Mouse (Mus musculus): ENCODE results near the gene D16Ertd472e. TPM values are rescaled to one million over a fixed set of nuclear protein-coding genes. Genes with fewer than 3 reads are reported as not detected.
"Not testable (repeated sequence)": the region's sequence is repeated elsewhere in the genome, so short reads cannot be mapped to it uniquely, and the experiment has no call there.

D16Ertd472e gene
- polyA plus RNA-seq, 1 experiment from 2014 or later = 6.4 TPM

- Histone ChIP-seq H3K9ac (no peak overlapping the region), H3K27ac (replicated peaks) (no peak overlapping the region), H3K36me3 (no peaks in the 10 kb centered on the region), H3K4me1 (replicated peaks) (no peaks in the 10 kb centered on the region), H3K27me3 (no peaks in the 10 kb centered on the region), H3K4me3 (no peak overlapping the region), H3K9me3 (no peaks in the 10 kb centered on the region), H3K4me2 (no peak overlapping the region)
- 38% methylated on average over 6 of the region's 6 CpGs for WGBS
- ATAC-seq (ENCODE audit: low FRiP score, low read depth) = no peak
Measured at GRCm38 (mm10) chr16:78531957-78532605, 44.4 kb downstream of the D16Ertd472e start.

GRCm38 (mm10) chr16:78522974-78523373, 53.5 kb downstream of the D16Ertd472e start:
- Histone ChIP-seq H3K36me3 (no peaks in the 10 kb centered on the region), H3K4me1 (replicated peaks) (no peaks in the 10 kb centered on the region), H3K9me3 (no peaks in the 10 kb centered on the region), H3K4me3 (no peak overlapping the region), H3K27me3 (no peaks in the 10 kb centered on the region), H3K27ac (replicated peaks) (no peak overlapping the region), H3K4me2 (no peak overlapping the region), H3K9ac (no peak overlapping the region)
- no peak for ATAC-seq (ENCODE audit: low FRiP score, low read depth)
- WGBS = 96% methylated on average over 4 of the region's 4 CpGs

GRCm38 (mm10) chr16:78518697-78519096, 57.8 kb downstream of the D16Ertd472e start:
- H3K4me1 ChIP-seq (replicated peaks) = no peaks in the 10 kb centered on the region
- no peak overlapping the region for H3K27ac ChIP-seq (replicated peaks)
- H3K36me3 ChIP-seq = no peaks in the 10 kb centered on the region
- H3K4me3 ChIP-seq = no peak overlapping the region
- H3K4me2 ChIP-seq = no peak overlapping the region
- no peaks in the 10 kb centered on the region for H3K9me3 ChIP-seq
- no peak overlapping the region for H3K9ac ChIP-seq
- no peak for ATAC-seq (ENCODE audit: low FRiP score, low read depth)
- 82% methylated on average over 7 of the region's 7 CpGs for WGBS
- no peaks in the 10 kb centered on the region for H3K27me3 ChIP-seq

GRCm38 (mm10) chr16:78517171-78517570, 59.3 kb downstream of the D16Ertd472e start:
- H3K4me3 ChIP-seq = no peak overlapping the region
- ATAC-seq (ENCODE audit: low FRiP score, low read depth) = no peak
- no peak overlapping the region for H3K27ac ChIP-seq (replicated peaks)
- no peak overlapping the region for H3K9ac ChIP-seq
- no peaks in the 10 kb centered on the region for H3K9me3 ChIP-seq
- no peaks in the 10 kb centered on the region for H3K4me1 ChIP-seq (replicated peaks)
- H3K4me2 ChIP-seq = no peak overlapping the region
- no peaks in the 10 kb centered on the region for H3K36me3 ChIP-seq
- H3K27me3 ChIP-seq = no peaks in the 10 kb centered on the region
- WGBS = 95% methylated on average over 2 of the region's 2 CpGs

GRCm38 (mm10) chr16:78511526-78511925, 65.0 kb downstream of the D16Ertd472e start:
- Histone ChIP-seq H3K9ac (no peak overlapping the region), H3K4me2 (no peak overlapping the region), H3K4me3 (no peak overlapping the region), H3K27ac (replicated peaks) (no peak overlapping the region), H3K36me3 (no peaks in the 10 kb centered on the region), H3K9me3 (no peaks in the 10 kb centered on the region), H3K27me3 (no peaks in the 10 kb centered on the region), H3K4me1 (replicated peaks) (no peaks in the 10 kb centered on the region)
- 85% methylated on average over 8 of the region's 8 CpGs for WGBS
- ATAC-seq (ENCODE audit: low FRiP score, low read depth) = no peak

- Histone ChIP-seq H3K9me3 (no peaks in the 10 kb centered on the region), H3K9ac (no peak overlapping the region), H3K36me3 (no peaks in the 10 kb centered on the region), H3K4me3 (no peak overlapping the region), H3K27me3 (no peaks in the 10 kb centered on the region), H3K27ac (replicated peaks) (no peak overlapping the region), H3K4me1 (replicated peaks) (no peaks in the 10 kb centered on the region), H3K4me2 (no peak overlapping the region)
- 92% methylated on average over 9 of the region's 9 CpGs for WGBS
- no peak for ATAC-seq (ENCODE audit: low FRiP score, low read depth)
Measured at GRCm38 (mm10) chr16:78502492-78502891, 74.0 kb downstream of the D16Ertd472e start.

GRCm38 (mm10) chr16:78492696-78493095, 83.8 kb downstream of the D16Ertd472e start:
- not testable (repeated sequence) for H3K4me2 ChIP-seq; H3K9ac ChIP-seq; H3K27me3 ChIP-seq; ATAC-seq (ENCODE audit: low FRiP score, low read depth); H3K4me1 ChIP-seq (replicated peaks); H3K36me3 ChIP-seq; H3K4me3 ChIP-seq; H3K27ac ChIP-seq (replicated peaks); H3K9me3 ChIP-seq
- WGBS = 94% methylated on average over 12 of the region's 12 CpGs

- ATAC-seq (ENCODE audit: low FRiP score, low read depth) = no peak
- Histone ChIP-seq H3K4me1 (replicated peaks) (no peaks in the 10 kb centered on the region; the same call in 1 of the 2 replicates), H3K4me3 (no peak overlapping the region), H3K9ac (no peak overlapping the region), H3K27me3 (no peaks in the 10 kb centered on the region), H3K4me2 (peak overlapping the region; percentile 43; the same call in 1 of the 2 replicates), H3K36me3 (no peaks in the 10 kb centered on the region), H3K9me3 (no peaks in the 10 kb centered on the region), H3K27ac (replicated peaks) (no peak overlapping the region)
- WGBS = 52% methylated on average over 5 of the region's 5 CpGs
Measured at GRCm38 (mm10) chr16:78490779-78491178, 85.7 kb downstream of the D16Ertd472e start.

Other genes with a start within 250 kb of the D16Ertd472e start
- 18.3 and 22.8 TPM in 2 replicates for gene Btg3, start 199.5 kb downstream of the D16Ertd472e start, polyA plus RNA-seq (2015; fragmentation: Nextera tagmentation; extraction: Ambion mirVana)

Measured in hindbrain, embryonic 15.5 days (tissue).